Mouse (Mus musculus): ENCODE results near the gene Gm21425. TPM values are rescaled to one million over a fixed set of nuclear protein-coding genes. Genes with fewer than 3 reads are reported as not detected.
"Not testable (repeated sequence)": the region's sequence is repeated elsewhere in the genome, so short reads cannot be mapped to it uniquely, and the experiment has no call there.

Gm21425 gene
- not detected for total RNA-seq (2021)
- long read RNA-seq, experiment 1 = 0 reads
- long read RNA-seq, experiment 2 = 0 reads

GRCm38 (mm10) chrY:13161668-13162067, at the start of gene Gm21425:
TSS of gene Gm21425 (plus strand) at chrY:13161968.
- DNase-seq; intact Hi-C loops (cut with DNase I; ENCODE audit: low total_unique reads): not testable (repeated sequence)

GRCm38 (mm10) chrY:13133392-13133791, 28.4 kb upstream of the Gm21425 start, which contains the start of gene Gm21891:
TSS of gene Gm21891 (minus strand) at chrY:13133492.
- DNase-seq; intact Hi-C loops (cut with DNase I; ENCODE audit: low total_unique reads): not testable (repeated sequence)

Other genes starting within 250 kb of the Gm21425 start
- not detected for gene Gm20807, start 119.1 kb upstream of the Gm21425 start, total RNA-seq (2021)
- not detected for gene Gm21891, start 28.5 kb upstream of the Gm21425 start, total RNA-seq (2021)
- not detected for gene Gm21828, start 62.0 kb downstream of the Gm21425 start, total RNA-seq (2021)
- not detected for gene Gm21440, start 90.4 kb downstream of the Gm21425 start, total RNA-seq (2021)
- gene Gm21454, start 90.5 kb downstream of the Gm21425 start, total RNA-seq (2021) = not detected
- gene Gm21725, start 187.1 kb downstream of the Gm21425 start, total RNA-seq (2021) = not detected

Data from gastrocnemius, postnatal 14 days (tissue).